ENCODE assay signal across 8 mouse cellular contexts in the genomic region with DNA sequence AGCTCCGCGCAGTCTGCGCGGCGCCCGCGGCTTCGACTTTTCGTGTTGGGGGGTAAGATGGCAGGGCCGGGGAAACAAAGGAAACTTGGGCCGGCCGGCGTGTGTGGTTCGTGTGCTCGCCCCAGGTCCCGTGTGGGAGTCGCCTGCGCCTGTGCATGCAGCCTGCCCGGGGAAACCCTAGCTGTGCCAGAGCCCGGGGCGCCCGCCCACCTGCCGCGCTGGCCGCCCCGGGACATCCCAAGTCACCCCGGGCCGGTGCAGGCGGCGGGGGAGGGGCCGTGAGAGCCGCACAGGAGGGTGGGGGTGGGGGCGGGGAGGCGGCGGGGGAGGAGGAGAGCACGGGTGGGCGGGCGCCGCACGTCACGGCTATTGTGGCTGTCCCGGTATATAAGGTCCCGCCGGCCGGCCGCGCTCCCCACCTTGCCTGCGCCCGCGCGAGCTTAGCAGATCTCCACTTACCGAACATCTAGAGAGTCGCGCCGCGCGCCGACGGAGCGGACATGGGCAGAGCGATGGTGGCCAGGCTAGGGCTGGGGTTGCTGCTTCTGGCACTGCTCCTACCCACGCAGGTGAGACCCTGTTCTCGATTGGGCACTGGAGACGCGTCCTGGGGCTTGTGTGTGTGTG. TPM values are rescaled to one million over a fixed set of nuclear protein-coding genes. Genes with fewer than 3 reads are reported as not detected.
DNase-seq lines count a peak whose midpoint lies in the region; ATAC-seq and TF ChIP-seq lines count a peak whose summit lies in the region.

No protein-coding gene starts in this region.

- H3K9me3 ChIP-seq in embryonic facial prominence, embryonic 11.5 days (replicated peaks; ENCODE audit: control insufficient read depth, low read length): no peaks in the 10 kb centered on the region
- no peaks in the 10 kb centered on the region for H3K9me3 ChIP-seq in heart, embryonic 13.5 days
- H3K9me3 ChIP-seq in kidney, postnatal 0 days (replicated peaks; ENCODE audit: low read length): no peaks in the 10 kb centered on the region

- H3K27me3 ChIP-seq in embryonic facial prominence, embryonic 11.5 days (ENCODE audit: control insufficient read depth, insufficient read depth, low read length): no peaks in the 10 kb centered on the region
- peaks cover 6% of the 10 kb centered on the region; the same call in 1 of the 2 replicates for H3K27me3 ChIP-seq in heart, embryonic 13.5 days (replicated peaks)
- H3K27me3 ChIP-seq in kidney, postnatal 0 days (ENCODE audit: insufficient read depth, low read length): no peaks in the 10 kb centered on the region

- H3K79me2 ChIP-seq in macrophage (ENCODE audit: inconsistent target): no peaks in the 10 kb centered on the region

- no peak for TF ChIP-seq CTCF in kidney, postnatal 0 days (IDR thresholded peaks at IDR 0.05; ENCODE audit: low read depth)

- H3K27ac ChIP-seq in embryonic facial prominence, embryonic 11.5 days (replicated peaks; ENCODE audit: low read depth, low read length): peak overlapping the region; percentile 98
- peak overlapping the region; percentile 92 for H3K27ac ChIP-seq in heart, embryonic 13.5 days (replicated peaks)
- peak overlapping the region; percentile 99 for H3K27ac ChIP-seq in kidney, postnatal 0 days
- no peak overlapping the region for H3K27ac ChIP-seq in macrophage

- no peaks in the 10 kb centered on the region; the same call in 1 of the 2 replicates for H3K36me3 ChIP-seq in embryonic facial prominence, embryonic 11.5 days (replicated peaks; ENCODE audit: control insufficient read depth, insufficient read depth, low read depth, low read length)
- H3K36me3 ChIP-seq in heart, embryonic 13.5 days: peaks cover 15% of the 10 kb centered on the region
- no peaks in the 10 kb centered on the region for H3K36me3 ChIP-seq in kidney, postnatal 0 days (ENCODE audit: insufficient read depth, low read length)
- H3K36me3 ChIP-seq in macrophage (ENCODE audit: inconsistent target): no peaks in the 10 kb centered on the region

- peak overlapping the region; percentile 94 for H3K9ac ChIP-seq in embryonic facial prominence, embryonic 11.5 days (replicated peaks; ENCODE audit: low read length)
- H3K9ac ChIP-seq in heart, embryonic 13.5 days: peak overlapping the region; percentile 88
- H3K9ac ChIP-seq in kidney, postnatal 0 days (ENCODE audit: low read depth, low read length): peak overlapping the region; percentile 90

- H3K4me3 ChIP-seq in embryonic facial prominence, embryonic 11.5 days (ENCODE audit: low read depth, low read length): peak overlapping the region; percentile 57
- peak overlapping the region; percentile 74 for H3K4me3 ChIP-seq in heart, embryonic 13.5 days
- H3K4me3 ChIP-seq in kidney, postnatal 0 days (replicated peaks; ENCODE audit: low read depth, low read length): peak overlapping the region; percentile 82
- peak overlapping the region; percentile 42 for H3K4me3 ChIP-seq in macrophage (ENCODE audit: inconsistent target)

- DNase-seq in 3134 (ENCODE audit: extremely low read depth, insufficient read length, low spot score) (peak; percentile 87), MN1 (ENCODE audit: low spot score) (peak; percentile 95)
- DNase-seq in embryonic facial prominence, embryonic 11.5 days (ENCODE audit: low spot score): peak; percentile 86
- DNase-seq in kidney, postnatal 0 days (ENCODE audit: low spot score): peak; percentile 88
- peak; percentile 12 for DNase-seq in right cerebral cortex, postnatal 25 days
- peak; percentile 70 to 75 for DNase-seq in urinary bladder, postnatal 36 days (ENCODE audit: low spot score in 2 of 2)

- no peaks in the 10 kb centered on the region for H3K4me1 ChIP-seq in embryonic facial prominence, embryonic 11.5 days (ENCODE audit: control insufficient read depth, insufficient read depth, low read length)
- peaks cover 7% of the 10 kb centered on the region for H3K4me1 ChIP-seq in heart, embryonic 13.5 days
- H3K4me1 ChIP-seq in kidney, postnatal 0 days (replicated peaks; ENCODE audit: insufficient read depth, low read length): no peaks in the 10 kb centered on the region

- WGBS in embryonic facial prominence, embryonic 11.5 days: under 1% methylated on average over 57 of the region's 65 CpGs
- WGBS in heart, embryonic 13.5 days: under 1% methylated on average over 46 of the region's 65 CpGs
- WGBS in kidney, postnatal 0 days: 0% methylated on average over 58 of the region's 65 CpGs
- WGBS in macrophage (ENCODE audit: missing documents): 1% methylated on average over 64 of the region's 65 CpGs

- H3K4me2 ChIP-seq in embryonic facial prominence, embryonic 11.5 days (ENCODE audit: low read depth, low read length): peak overlapping the region; percentile 85
- H3K4me2 ChIP-seq in heart, embryonic 13.5 days: peak overlapping the region; percentile 96
- H3K4me2 ChIP-seq in kidney, postnatal 0 days (ENCODE audit: low read length): peak overlapping the region; percentile 98

- ATAC-seq in embryonic facial prominence, embryonic 11.5 days (replicated peaks; ENCODE audit: insufficient number of reproducible peaks, low FRiP score, low TSS enrichment, low read depth): peak; percentile 85
- peak; percentile 77 for ATAC-seq in heart, embryonic 13.5 days (ENCODE audit: extremely low read depth, insufficient number of reproducible peaks, low FRiP score, low TSS enrichment)
- peak; percentile 86 for ATAC-seq in kidney, postnatal 0 days (replicated peaks; ENCODE audit: low FRiP score, low read depth)

RNA-seq across cellular contexts. Expression of a gene that starts 0.8 kb away (rescaled TPM):
- polyA plus RNA-seq in embryonic facial prominence, embryonic 11.5 days (2014; fragmentation: Nextera tagmentation; extraction: Ambion mirVana): 595 and 626 TPM in 2 replicates
- 98.7 and 108 TPM in 2 replicates for polyA plus RNA-seq in heart, embryonic 13.5 days (2015; fragmentation: Nextera tagmentation; extraction: Ambion mirVana)
- polyA plus RNA-seq in kidney, postnatal 0 days (2015; fragmentation: Nextera tagmentation; extraction: Ambion mirVana): 486 and 489 TPM in 2 replicates
- 1 to 10 TPM in 3 of 26 experiments, under 1 TPM in 7, not detected in 16; 0.49 to 3.1 (median 0.89) TPM for total RNA-seq in macrophage (2018; cell fraction: chromatin; rRNA removed)
- 10 to 100 TPM in 13 of 26 experiments, 1 to 10 TPM in 11, under 1 TPM in 2; 0.99 to 16.4 (median 8.0) TPM for total RNA-seq in macrophage (2018; cell fraction: cytosol; rRNA removed)
- 1 to 10 TPM in 19 of 26 experiments, under 1 TPM in 6, not detected in 1; 0.43 to 6.2 (median 2.5) TPM for total RNA-seq in macrophage (2018; cell fraction: nucleus; rRNA removed)
- polyA plus RNA-seq in macrophage (2018): 5.6 to 18.3 TPM (median 12.2 TPM) in 3 replicates

RNA-seq across cellular contexts. Expression of a gene that starts 38.1 kb away (rescaled TPM):
- polyA plus RNA-seq in embryonic facial prominence, embryonic 11.5 days (2014; fragmentation: Nextera tagmentation; extraction: Ambion mirVana): 68.1 and 68.6 TPM in 2 replicates
- polyA plus RNA-seq in heart, embryonic 13.5 days (2015; fragmentation: Nextera tagmentation; extraction: Ambion mirVana): 76.4 and 88.7 TPM in 2 replicates
- 84.7 and 85.1 TPM in 2 replicates for polyA plus RNA-seq in kidney, postnatal 0 days (2015; fragmentation: Nextera tagmentation; extraction: Ambion mirVana)
- total RNA-seq in macrophage (2018; cell fraction: chromatin; rRNA removed): 10 to 100 TPM in 22 of 26 experiments, 1 to 10 TPM in 4; 5.4 to 34.1 (median 18.6) TPM
- total RNA-seq in macrophage (2018; cell fraction: cytosol; rRNA removed): 10 to 100 TPM; 10.6 to 24.1 (median 19.6) TPM
- total RNA-seq in macrophage (2018; cell fraction: nucleus; rRNA removed): 10 to 100 TPM in 20 of 26 experiments, 1 to 10 TPM in 6; 6.9 to 28.0 (median 15.4) TPM
- 17.5 to 43.3 TPM (median 21.2 TPM) in 3 replicates for polyA plus RNA-seq in macrophage (2018)

RNA-seq across cellular contexts. Expression of a gene that starts 55.0 kb away (rescaled TPM):
- polyA plus RNA-seq in embryonic facial prominence, embryonic 11.5 days (2014; fragmentation: Nextera tagmentation; extraction: Ambion mirVana): 10.8 and 13.8 TPM in 2 replicates
- polyA plus RNA-seq in heart, embryonic 13.5 days (2015; fragmentation: Nextera tagmentation; extraction: Ambion mirVana): 12.0 and 14.9 TPM in 2 replicates
- polyA plus RNA-seq in kidney, postnatal 0 days (2015; fragmentation: Nextera tagmentation; extraction: Ambion mirVana): 11.8 and 17.4 TPM in 2 replicates
- 10 to 100 TPM in 17 of 26 experiments, 1 to 10 TPM in 3, not detected in 6; 3.4 to 25.3 (median 12.7) TPM for total RNA-seq in macrophage (2018; cell fraction: chromatin; rRNA removed)
- 1 to 10 TPM in 9 of 26 experiments, under 1 TPM in 10, not detected in 7; 0.36 to 2.5 (median 0.89) TPM for total RNA-seq in macrophage (2018; cell fraction: cytosol; rRNA removed)
- total RNA-seq in macrophage (2018; cell fraction: nucleus; rRNA removed): 1 to 10 TPM in 16 of 26 experiments, not detected in 10; 1.5 to 5.6 (median 3.7) TPM
- polyA plus RNA-seq in macrophage (2018): 0.69 to 2.7 TPM (median 1.2 TPM) in 3 replicates

Comparison
In these comparisons a context has a peak if more than half of its experiments do, and no peak if none do; other contexts are left out.
1. DNase-seq: peak in every context shown above with its lines; median percentile 95 in MN1; 88 in kidney, postnatal 0 days; 87 in 3134; 86 in embryonic facial prominence, embryonic 11.5 days; 72 in urinary bladder, postnatal 36 days; 12 in right cerebral cortex, postnatal 25 days.